In genomic region chr12:50071797-50072196, GRCm38 (mm10) we compare ENCODE assay signal across 20 mouse cellular contexts.
DNase-seq lines count a peak whose midpoint lies in the region; ATAC-seq and TF ChIP-seq lines count a peak whose summit lies in the region.
"Had no signal": no experiment of that assay in that cellular context is flagged by ENCODE, and none has a peak within 500 bp of the region (broad histone marks: within the 10 kb centered on the region; RNA-seq: fewer than 3 reads in every experiment).

No protein-coding gene starts in this region.

- DNase-seq in kidney, adult 2 months = peak; percentile 52
- DNase-seq in kidney, adult 18-20 months = no peak
- DNase-seq in kidney, postnatal 25 days = peak; percentile 14 to 40
- no peak for DNase-seq in thymus, postnatal 10 days (ENCODE audit: low spot score in 2 of 2)
- DNase-seq in midbrain, postnatal 0 days (ENCODE audit: low spot score) = no peak
- no peak for DNase-seq in hindbrain, embryonic 10.5 days (ENCODE audit: low spot score)
- DNase-seq: adrenal gland, adult 2 months; adrenal gland, postnatal 25 days; cerebellum, adult 11 months; cerebellum, adult 9-10 months; cerebellum, postnatal 25 days; gastrocnemius, postnatal 10 days; heart, adult 18-20 months; heart, postnatal 14 days had no signal

- WGBS in kidney, adult 2 months = 24% methylated on average over 3 of the region's 3 CpGs
- 18% methylated on average over 3 of the region's 3 CpGs for WGBS in kidney, embryonic 16.5 days
- 24% methylated on average over 3 of the region's 3 CpGs for WGBS in midbrain, postnatal 0 days
- WGBS in hindbrain, embryonic 10.5 days = 23% methylated on average over 3 of the region's 3 CpGs

- no peaks in the 10 kb centered on the region for H3K27me3 ChIP-seq in kidney, adult 2 months (replicated peaks; ENCODE audit: control insufficient read depth, insufficient read depth, low read length)
- no peaks in the 10 kb centered on the region for H3K27me3 ChIP-seq in kidney, embryonic 16.5 days (ENCODE audit: insufficient read depth, low read length)
- no peaks in the 10 kb centered on the region for H3K27me3 ChIP-seq in midbrain, postnatal 0 days (ENCODE audit: insufficient read depth, low read length)
- H3K27me3 ChIP-seq in hindbrain, embryonic 10.5 days (ENCODE audit: insufficient read depth, poor library complexity, severe bottlenecking) = no peaks in the 10 kb centered on the region
- H3K27me3 ChIP-seq: embryonic facial prominence, embryonic 12.5 days; heart, embryonic 15.5 days had no signal

- no peak overlapping the region for H3K4me2 ChIP-seq in kidney, embryonic 16.5 days (replicated peaks; ENCODE audit: low read depth, low read length)
- no peak overlapping the region for H3K4me2 ChIP-seq in midbrain, postnatal 0 days (ENCODE audit: low read depth, low read length, poor library complexity, severe bottlenecking)
- H3K4me2 ChIP-seq: embryonic facial prominence, embryonic 12.5 days; heart, embryonic 15.5 days; hindbrain, embryonic 14.5 days had no signal

- no peaks in the 10 kb centered on the region for H3K36me3 ChIP-seq in kidney, adult 2 months (ENCODE audit: control insufficient read depth, insufficient read depth, low read length)
- no peaks in the 10 kb centered on the region for H3K36me3 ChIP-seq in kidney, embryonic 16.5 days (ENCODE audit: insufficient read depth, low read length)
- H3K36me3 ChIP-seq in midbrain, postnatal 0 days (ENCODE audit: insufficient read depth, low read length) = no peaks in the 10 kb centered on the region
- H3K36me3 ChIP-seq in hindbrain, embryonic 10.5 days = no peaks in the 10 kb centered on the region
- H3K36me3 ChIP-seq: embryonic facial prominence, embryonic 12.5 days; heart, embryonic 10.5 days; heart, embryonic 15.5 days had no signal

- no peak overlapping the region for H3K9ac ChIP-seq in kidney, embryonic 16.5 days (replicated peaks; ENCODE audit: low read length)
- no peak overlapping the region for H3K9ac ChIP-seq in midbrain, postnatal 0 days (replicated peaks; ENCODE audit: low read length, poor library complexity, severe bottlenecking)
- H3K9ac ChIP-seq: embryonic facial prominence, embryonic 12.5 days; heart, embryonic 15.5 days; hindbrain, embryonic 14.5 days had no signal

- TF ChIP-seq POLR2A in kidney, adult 2 months (IDR thresholded peaks at IDR 0.05; ENCODE audit: low read depth, low read length) = no peak

- peak; percentile 65; the same call in 1 of the 2 replicates for ATAC-seq in kidney, embryonic 16.5 days (ENCODE audit: low FRiP score, low TSS enrichment)
- ATAC-seq in midbrain, postnatal 0 days (ENCODE audit: low FRiP score) = no peak
- ATAC-seq: forebrain, embryonic 16.5 days had no signal

- no peaks in the 10 kb centered on the region for H3K9me3 ChIP-seq in kidney, embryonic 16.5 days (ENCODE audit: low read length)
- no peaks in the 10 kb centered on the region for H3K9me3 ChIP-seq in midbrain, postnatal 0 days (ENCODE audit: low read length)
- no peaks in the 10 kb centered on the region for H3K9me3 ChIP-seq in hindbrain, embryonic 10.5 days
- H3K9me3 ChIP-seq: embryonic facial prominence, embryonic 12.5 days; heart, embryonic 10.5 days; heart, embryonic 15.5 days had no signal

- no peak overlapping the region for H3K27ac ChIP-seq in kidney, adult 2 months (ENCODE audit: insufficient read depth, low read depth, low read length)
- no peak overlapping the region for H3K27ac ChIP-seq in kidney, embryonic 16.5 days (ENCODE audit: low read length)
- H3K27ac ChIP-seq in midbrain, postnatal 0 days (ENCODE audit: low read depth, low read length) = no peak overlapping the region
- no peak overlapping the region for H3K27ac ChIP-seq in hindbrain, embryonic 10.5 days
- H3K27ac ChIP-seq: embryonic facial prominence, embryonic 12.5 days; heart, embryonic 10.5 days; heart, embryonic 15.5 days; hindbrain, embryonic 14.5 days had no signal

- no peak overlapping the region for H3K4me3 ChIP-seq in kidney, adult 2 months (ENCODE audit: insufficient read depth, low read depth, low read length)
- H3K4me3 ChIP-seq in kidney, embryonic 16.5 days (ENCODE audit: low read length) = no peak overlapping the region
- no peak overlapping the region for H3K4me3 ChIP-seq in midbrain, postnatal 0 days (ENCODE audit: low read depth, low read length)
- H3K4me3 ChIP-seq in hindbrain, embryonic 10.5 days = no peak overlapping the region
- H3K4me3 ChIP-seq: embryonic facial prominence, embryonic 12.5 days; heart, embryonic 10.5 days; heart, embryonic 15.5 days had no signal

- no peak for TF ChIP-seq CTCF in kidney, adult 2 months (conservative IDR thresholded peaks at IDR 0.05; ENCODE audit: insufficient read depth, insufficient read length, low read depth, low read length)
- no peak for TF ChIP-seq CTCF in midbrain, postnatal 0 days (IDR thresholded peaks at IDR 0.05)

- H3K4me1 ChIP-seq in kidney, adult 2 months (ENCODE audit: control insufficient read depth, insufficient read depth, low read length) = no peaks in the 10 kb centered on the region
- H3K4me1 ChIP-seq in kidney, embryonic 16.5 days (ENCODE audit: insufficient read depth, low read length) = no peaks in the 10 kb centered on the region
- H3K4me1 ChIP-seq in midbrain, postnatal 0 days (ENCODE audit: insufficient read depth, low read length) = no peaks in the 10 kb centered on the region
- H3K4me1 ChIP-seq in hindbrain, embryonic 10.5 days (replicated peaks) = peaks cover 19% of the 10 kb centered on the region; the same call in 1 of the 2 replicates
- H3K4me1 ChIP-seq: embryonic facial prominence, embryonic 12.5 days; heart, embryonic 10.5 days; heart, embryonic 15.5 days had no signal

Comparison
In these comparisons a context has a peak if more than half of its experiments do, and no peak if none do; other contexts are left out.
1. DNase-seq: peak in kidney, adult 2 months (single experiment) and kidney, postnatal 25 days (2 of 2); none in kidney, adult 18-20 months (single experiment), thymus, postnatal 10 days (0 of 2), midbrain, postnatal 0 days (single experiment) and hindbrain, embryonic 10.5 days (single experiment).